Mouse (Mus musculus) CH12.LX (cell line): ENCODE measurements around the gene Sdsl.

Experiments used
- CTCF ChIP-seq, 2 experiments: IDR thresholded peaks in 1 of 2; conservative IDR thresholded peaks in 1 of 2; 2 replicates each; pipeline ENCODE4 v1.5.1; 2011 to 2012; ENCODE audit warnings: low read depth in 2 of 2, low read length in 2 of 2, improper control_type of control experiment in 1 of 2, inconsistent platforms in 1 of 2, mild to moderate bottlenecking in 1 of 2, moderate library complexity in 1 of 2
- MAZ ChIP-seq: IDR thresholded peaks from 2 replicates; pipeline ENCODE4 v1.6.1; 2012; ENCODE audit warnings: low read depth, mild to moderate bottlenecking, inconsistent platforms, low read length, improper control_type of control experiment, moderate library complexity
- POLR2A ChIP-seq: IDR thresholded peaks from 2 replicates; pipeline ENCODE4 v1.6.1; 2011; ENCODE audit warnings: low read depth, mild to moderate bottlenecking, improper control_type of control experiment, low read length
- SMC3 ChIP-seq: IDR thresholded peaks from 2 replicates; pipeline ENCODE4 v1.6.1; 2011; ENCODE audit warnings: low read depth, low read length, improper control_type of control experiment

- TF ChIP-seq CTCF (conservative IDR thresholded peaks at IDR 0.05 in 1 of 2, IDR thresholded peaks at IDR 0.05 in 1 of 2; ENCODE audit: low read depth in 2 of 2, low read length in 2 of 2) (no peak), SMC3 (no peak), POLR2A (no peak), MAZ (no peak)
Measured at GRCm38 (mm10) chr5:120475861-120476260, 3.3 kb upstream of the Sdsl start.
